Mouse (Mus musculus) left cerebral cortex, postnatal 14 days (tissue): ENCODE data around the gene Arntl2. TPM values are rescaled to one million over a fixed set of nuclear protein-coding genes. Genes with fewer than 3 reads are reported as not detected.
"Not testable (repeated sequence)": the region's sequence is repeated elsewhere in the genome, so short reads cannot be mapped to it uniquely, and the experiment has no call there.

Experiments
- DNase-seq, 2 experiments: peaks; one replicate each; pipeline ENCODE4 v3.0.0; 2021 to 2022; ENCODE audit warnings: low spot score in 2 of 2, mixed read lengths in 1 of 2
- intact Hi-C: fragments of 180-260 bp; cut with DNase I; formaldehyde crosslinking; loops from one replicate; pipeline ENCODE4 v1.15.1; 2025
- total RNA-seq, 2 experiments: library from RNA; stranded (reverse); gene quantifications; 2 replicates each; pipeline ENCODE4 v1.2.3; 2021

Arntl2 gene
- total RNA-seq, 2 experiments from 2014 or later: 8.0 to 9.3 TPM

- no peak for DNase-seq
- intact Hi-C loops: loop anchor here (5.0 kb wide), 1 partner anchor 39 kb away; no protein-coding TSS in a partner anchor
Measured at GRCm38 (mm10) chr6:146838366-146838765, 42.5 kb downstream of the Arntl2 start.

GRCm38 (mm10) chr6:146838863-146839262 is 43.0 kb downstream of the Arntl2 start:
- intact Hi-C loops: loop anchor here (5.0 kb wide), 1 partner anchor 38 kb away; no protein-coding TSS in a partner anchor
- no peak for DNase-seq

- intact Hi-C loops: no loop called here
- DNase-seq: no peak
Measured at GRCm38 (mm10) chr6:146844867-146845266, 49.0 kb downstream of the Arntl2 start.

- DNase-seq: no peak
- intact Hi-C loops: no loop called here
Measured at GRCm38 (mm10) chr6:146845347-146845746, 49.5 kb downstream of the Arntl2 start.

GRCm38 (mm10) chr6:146845961-146846750 is 50.3 kb downstream of the Arntl2 start:
- DNase-seq: peak in 1 of 2 experiments; percentile 8
- intact Hi-C loops: no loop called here

GRCm38 (mm10) chr6:146847402-146847801 is 51.5 kb downstream of the Arntl2 start:
- DNase-seq: no peak
- intact Hi-C loops: no loop called here

GRCm38 (mm10) chr6:146848281-146848680 is 52.4 kb downstream of the Arntl2 start:
- DNase-seq: no peak
- intact Hi-C loops: no loop called here

GRCm38 (mm10) chr6:146850050-146850449 is 54.2 kb downstream of the Arntl2 start, which contains the start of gene Smco2:
TSS of gene Smco2 (plus strand) at chr6:146850104.
- intact Hi-C loops: no loop called here
- no peak for DNase-seq

- intact Hi-C loops: no loop called here
- DNase-seq: no peak
Measured at GRCm38 (mm10) chr6:146851916-146852315, 56.1 kb downstream of the Arntl2 start.

- intact Hi-C loops: no loop called here
- peak in 1 of 2 experiments; percentile 28 for DNase-seq
Measured at GRCm38 (mm10) chr6:146852739-146853138, 56.9 kb downstream of the Arntl2 start.

GRCm38 (mm10) chr6:146855185-146855584 is 59.3 kb downstream of the Arntl2 start:
- DNase-seq: no peak
- intact Hi-C loops: no loop called here

- intact Hi-C loops: no loop called here
- DNase-seq: peak in 1 of 2 experiments; percentile 30
Measured at GRCm38 (mm10) chr6:146857386-146857785, 61.5 kb downstream of the Arntl2 start.

- DNase-seq: no peak
- intact Hi-C loops: no loop called here
Measured at GRCm38 (mm10) chr6:146863154-146863553, 67.3 kb downstream of the Arntl2 start.

GRCm38 (mm10) chr6:146864370-146864769 is 68.5 kb downstream of the Arntl2 start:
- DNase-seq, intact Hi-C loops: not testable (repeated sequence)

GRCm38 (mm10) chr6:146865701-146866100 is 69.8 kb downstream of the Arntl2 start:
- intact Hi-C loops: no loop called here
- DNase-seq: no peak

- intact Hi-C loops: no loop called here
- DNase-seq: no peak
Measured at GRCm38 (mm10) chr6:146871975-146872374, 76.1 kb downstream of the Arntl2 start.

GRCm38 (mm10) chr6:146874415-146874814 is 78.6 kb downstream of the Arntl2 start:
- no peak for DNase-seq
- intact Hi-C loops: no loop called here

GRCm38 (mm10) chr6:146876820-146877219 is 81.0 kb downstream of the Arntl2 start:
- intact Hi-C loops: loop anchor here (5.0 kb wide), 1 partner anchor 40 kb away; no protein-coding TSS in a partner anchor
- DNase-seq: no peak

- intact Hi-C loops: loop anchor here (5.0 kb wide), 1 partner anchor 40 kb away; no protein-coding TSS in a partner anchor
- peak; percentile 81 to 88 for DNase-seq
Measured at GRCm38 (mm10) chr6:146877425-146878045, 81.7 kb downstream of the Arntl2 start.

GRCm38 (mm10) chr6:146878926-146879325 is 83.1 kb downstream of the Arntl2 start:
- intact Hi-C loops: loop anchor here (5.0 kb wide), 1 partner anchor 42 kb away; no protein-coding TSS in a partner anchor
- no peak for DNase-seq
